Mouse (Mus musculus) T-helper 2 cell (primary cell): Measurements from ENCODE around the gene Prss30.
"Not testable (repeated sequence)": the region's sequence is repeated elsewhere in the genome, so short reads cannot be mapped to it uniquely, and the experiment has no call there.

Experiments
- in situ Hi-C: fragments of 300-600 bp; cut with MboI, MseI; formaldehyde crosslinking; loops from one replicate; pipeline ENCODE4 v1.15.1; 2025; ENCODE audit warnings: high pct_unique_total_duplicates

The Prss30 gene

DNA sequence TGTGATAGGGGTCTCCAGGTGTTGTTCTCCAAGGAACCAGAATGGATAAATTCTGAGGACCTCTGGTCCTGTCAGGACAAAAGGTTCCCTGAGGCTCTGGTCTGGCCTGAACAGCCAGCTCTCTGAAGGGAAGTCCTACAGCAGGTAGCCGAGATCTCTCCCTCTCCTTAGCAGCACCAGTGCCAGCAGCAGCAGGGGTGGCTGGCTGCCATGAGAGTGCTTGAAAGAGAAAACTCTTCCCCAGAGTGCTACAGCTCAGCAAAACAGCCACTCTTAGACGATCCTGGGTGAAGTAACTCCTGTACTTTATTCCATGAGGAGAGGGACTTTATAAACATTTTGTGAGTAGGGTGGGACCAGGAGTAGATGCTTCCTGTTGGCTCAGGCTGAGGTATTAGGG, 9.4 kb upstream of the Prss30 start:
- in situ Hi-C loops = no loop called here

DNA sequence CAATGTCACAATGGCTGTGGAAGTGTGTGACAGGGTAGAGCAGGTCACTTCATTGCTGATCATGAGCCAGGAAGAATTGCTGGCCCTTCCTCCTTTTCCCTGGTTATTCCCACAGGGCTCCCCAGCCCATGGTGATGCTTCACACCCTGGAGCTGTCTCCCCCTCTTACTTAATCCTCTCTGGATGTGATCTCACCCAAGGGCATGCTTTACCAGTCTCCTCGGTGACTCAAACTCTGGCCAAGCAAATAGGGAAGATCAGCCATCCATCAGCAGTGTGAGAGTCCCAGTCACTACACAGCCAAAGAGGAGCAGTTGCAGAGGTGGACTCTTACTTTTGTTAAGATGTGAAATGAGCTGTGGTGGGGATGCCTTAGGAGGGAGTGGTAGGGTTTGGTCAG, 4.6 kb upstream of the Prss30 start:
- in situ Hi-C loops = no loop called here

GRCm38 (mm10) chr17:23982912-23983311, 2.5 kb upstream of the Prss30 start:
- in situ Hi-C loops = no loop called here

DNA sequence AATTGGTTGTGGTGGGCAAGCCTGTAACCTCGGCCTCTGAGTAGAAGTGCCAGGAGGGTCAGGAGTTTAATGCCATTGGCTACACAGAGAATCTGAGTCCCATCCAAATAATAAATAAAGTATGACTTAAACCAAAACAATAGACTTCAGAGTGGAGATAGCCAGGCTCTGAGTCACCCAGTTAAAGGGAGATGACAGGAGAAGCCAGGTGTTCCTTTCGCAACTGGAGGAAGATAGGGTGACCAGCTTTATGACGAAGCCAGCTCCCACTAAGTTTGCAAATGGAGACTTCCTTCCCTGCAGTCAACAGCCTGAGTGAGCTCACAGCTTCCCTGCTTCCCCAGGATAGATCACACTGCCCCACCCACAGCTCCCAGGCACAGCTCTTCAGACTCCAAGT, 895 bp downstream of the Prss30 start:
- in situ Hi-C loops = no loop called here

DNA sequence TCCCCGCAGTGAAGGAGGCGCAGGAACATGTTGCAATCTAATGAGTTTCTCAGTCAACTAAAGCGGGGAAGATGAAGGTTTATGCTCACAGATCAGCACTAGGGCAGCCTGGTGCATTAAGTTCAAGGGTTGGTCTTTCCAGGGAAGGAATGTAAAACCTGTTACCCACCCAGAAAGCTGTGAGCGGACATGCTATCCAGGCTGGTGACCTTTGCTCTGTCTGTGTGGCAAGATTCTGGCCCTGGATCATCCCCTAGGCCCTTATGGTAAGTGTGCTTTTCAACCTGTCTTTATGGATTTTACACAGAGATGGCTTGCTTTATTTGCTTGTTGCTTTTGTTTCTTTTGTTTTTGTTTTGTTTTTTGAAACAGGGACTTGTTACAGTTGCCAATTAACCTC, 3.7 kb downstream of the Prss30 start:
- in situ Hi-C loops = no loop called here

DNA sequence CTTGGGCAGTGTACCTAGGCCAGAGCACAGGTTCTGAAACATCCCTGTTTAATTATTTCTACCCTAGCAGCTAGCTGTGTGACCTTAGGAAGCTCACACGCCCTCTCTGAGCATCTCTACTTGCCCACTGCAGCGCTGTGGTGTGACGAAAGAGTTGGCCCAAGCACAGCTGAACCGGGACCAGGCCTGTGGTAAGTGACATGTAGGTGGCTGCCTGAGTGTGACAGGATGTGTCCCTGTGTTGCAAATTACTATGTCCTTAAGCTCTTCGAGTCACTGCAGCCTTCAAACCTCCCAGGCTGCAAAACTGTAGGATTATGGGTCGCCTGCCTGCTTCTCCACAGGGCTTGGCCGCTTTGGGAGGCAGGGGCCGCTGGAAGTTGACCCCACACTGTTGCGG, 9.1 kb downstream of the Prss30 start:
- in situ Hi-C loops = loop anchor here (25.0 kb wide), 1 partner anchor 109 kb away; the partner anchor contains the start of gene Prss21

- in situ Hi-C loops = loop anchor here (25.0 kb wide), 1 partner anchor 107 kb away; the partner anchor contains the start of gene Prss21
Observed at GRCm38 (mm10) chr17:23969231-23969630, 11.1 kb downstream of the Prss30 start.

- in situ Hi-C loops = loop anchor here (25.0 kb wide), 1 partner anchor 106 kb away; the partner anchor contains the start of gene Prss21
Observed at GRCm38 (mm10) chr17:23968780-23969179, 11.6 kb downstream of the Prss30 start.

GRCm38 (mm10) chr17:23966658-23967401, 13.5 kb downstream of the Prss30 start:
- in situ Hi-C loops = loop anchor here (25.0 kb wide), 1 partner anchor 105 kb away; the partner anchor contains the start of gene Prss21

DNA sequence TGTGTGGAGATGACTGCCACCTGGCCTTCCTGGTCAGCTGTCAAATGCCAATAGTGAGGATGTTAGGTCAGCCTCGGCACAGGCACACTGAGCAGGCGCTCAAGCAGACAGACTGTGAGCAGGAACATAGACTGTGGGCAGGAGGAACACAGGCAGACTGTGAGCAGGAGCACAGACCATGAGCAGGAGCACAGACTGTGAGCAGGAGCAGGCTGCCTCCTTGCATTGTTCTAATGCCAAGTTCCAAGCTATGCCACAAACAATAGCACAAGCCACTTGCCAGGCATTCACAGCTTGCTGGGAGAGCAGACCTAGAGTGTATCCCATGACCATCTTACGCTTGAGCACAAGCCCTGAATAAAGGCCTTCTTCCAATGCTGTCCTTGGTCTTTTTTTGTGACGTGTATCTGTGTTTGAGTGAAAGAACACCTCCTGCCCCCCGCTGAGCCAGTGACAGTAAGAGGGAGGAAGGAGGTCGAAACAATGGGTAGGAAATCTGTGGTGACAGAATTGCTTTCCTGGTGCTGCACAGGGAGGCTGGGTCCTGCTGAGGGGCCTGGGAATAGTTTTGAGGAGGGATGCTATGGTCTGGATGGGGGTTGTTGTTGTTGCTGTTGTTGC, 14.5 kb downstream of the Prss30 start:
- in situ Hi-C loops = loop anchor here (25.0 kb wide), 1 partner anchor 104 kb away; the partner anchor contains the start of gene Prss21

DNA sequence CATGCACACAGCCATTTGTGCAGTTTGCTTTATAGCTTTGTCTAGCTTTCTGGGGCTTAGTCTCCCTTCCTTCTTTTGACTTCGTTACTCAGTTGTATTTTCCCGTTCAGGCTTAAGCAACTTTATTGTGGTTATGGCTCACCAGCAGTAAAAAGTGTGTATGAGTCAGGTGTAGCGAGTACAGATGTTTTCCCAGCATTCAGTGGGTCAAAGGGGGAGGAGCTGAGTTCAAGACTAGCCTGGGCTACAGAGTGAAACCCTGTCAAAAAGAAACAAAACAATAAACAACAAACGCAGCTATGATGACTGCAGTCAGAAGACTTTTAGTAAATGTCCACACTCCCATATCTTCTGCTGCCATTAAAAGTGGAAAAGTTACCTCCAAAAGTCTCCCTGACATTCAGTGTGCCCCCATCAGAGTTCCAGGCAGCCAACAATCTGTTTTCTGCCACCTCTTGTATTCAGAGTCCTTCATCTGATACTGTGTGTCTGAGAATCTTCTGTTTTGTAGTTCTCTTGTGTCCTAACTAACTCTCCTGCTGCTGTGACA, 18.7 kb downstream of the Prss30 start:
- in situ Hi-C loops = loop anchor here (25.0 kb wide), 1 partner anchor 99 kb away; the partner anchor contains the start of gene Prss21

- in situ Hi-C loops = loop anchor here (25.0 kb wide), 1 partner anchor 98 kb away; the partner anchor contains the start of gene Prss21
Observed at GRCm38 (mm10) chr17:23960084-23960738, 20.2 kb downstream of the Prss30 start.

DNA sequence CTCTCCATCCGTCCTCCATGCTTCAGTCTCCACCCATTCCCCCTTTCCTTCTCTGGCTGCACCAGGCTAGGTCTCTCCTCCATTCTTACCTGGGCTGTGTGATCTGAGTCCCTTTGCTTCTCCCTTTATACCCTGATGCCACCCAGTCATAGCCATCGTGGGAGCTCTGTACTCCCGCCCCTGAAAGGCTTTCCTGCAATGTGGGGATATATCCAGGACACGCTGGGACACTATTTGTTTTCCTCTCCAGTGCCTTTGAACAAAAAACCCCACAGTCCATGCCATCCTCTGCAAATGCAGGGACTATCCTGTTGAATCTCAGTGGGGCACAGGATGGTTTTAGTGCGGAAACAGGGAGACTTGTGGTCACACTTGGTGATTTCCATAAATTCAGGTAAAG, 25.2 kb downstream of the Prss30 start, which contains the start of gene Sbpl:
Gene Sbpl (minus strand): TSS at position 101 of the 400 bp plus-strand sequence.
- in situ Hi-C loops = loop anchor here (25.0 kb wide), 1 partner anchor 93 kb away; the partner anchor contains the start of gene Prss21

GRCm38 (mm10) chr17:23950828-23951227, 29.5 kb downstream of the Prss30 start:
- in situ Hi-C loops = loop anchor here (25.0 kb wide), 1 partner anchor 89 kb away; the partner anchor contains the start of gene Prss21

- in situ Hi-C loops = no loop called here
Observed at GRCm38 (mm10) chr17:23949068-23949467, 31.3 kb downstream of the Prss30 start.

DNA sequence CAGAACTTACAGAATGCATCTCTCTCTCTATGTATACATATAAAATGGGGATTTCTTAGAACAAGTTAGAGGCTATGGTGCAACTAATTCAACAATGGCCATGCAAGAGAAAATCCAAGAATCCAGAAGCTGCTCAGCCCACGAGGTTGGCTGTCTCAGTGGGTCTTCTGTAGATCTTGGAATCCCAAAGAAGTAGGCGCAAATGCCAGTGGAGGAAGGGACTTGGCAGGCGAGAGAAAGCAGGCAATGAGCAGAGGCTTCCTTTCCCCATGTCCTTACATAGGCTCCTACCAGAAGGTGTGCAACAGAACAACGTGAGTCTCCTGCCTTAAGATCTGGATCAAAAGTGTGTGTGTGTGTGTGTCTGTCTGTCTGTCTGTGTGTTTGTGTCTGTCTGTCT, 32.9 kb downstream of the Prss30 start:
- in situ Hi-C loops = not testable (repeated sequence)

- in situ Hi-C loops = no loop called here
Observed at GRCm38 (mm10) chr17:23941372-23941771, 39.0 kb downstream of the Prss30 start, which contains the start of gene Sbp. Gene Sbp, plus strand, starts transcription at chr17:23941672.

GRCm38 (mm10) chr17:23931157-23931556, 49.2 kb downstream of the Prss30 start:
- in situ Hi-C loops = no loop called here

DNA sequence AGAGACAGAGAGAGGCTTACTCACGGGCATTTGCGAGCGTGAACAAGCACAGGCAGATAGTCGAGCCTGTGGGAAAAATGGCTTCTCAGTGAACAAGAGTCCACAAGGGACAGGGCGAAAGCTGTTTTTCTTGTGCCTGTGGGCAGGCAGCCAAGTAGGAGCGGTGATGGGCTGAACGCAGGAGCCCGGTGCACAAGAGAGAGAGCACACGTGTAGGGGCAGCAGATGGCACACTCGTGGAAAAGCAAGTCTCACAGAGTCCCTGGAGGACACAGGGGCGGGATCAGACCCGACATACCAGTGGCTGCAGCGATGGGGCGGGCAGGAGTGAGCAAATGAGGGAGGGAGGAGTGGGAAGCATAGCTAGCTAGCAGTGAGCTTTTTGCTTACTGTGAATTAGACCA, 55.3 kb downstream of the Prss30 start:
- in situ Hi-C loops = no loop called here

GRCm38 (mm10) chr17:23924531-23925007, 55.8 kb downstream of the Prss30 start:
- in situ Hi-C loops = no loop called here
